Mouse (Mus musculus): Measurements from ENCODE around the gene Prr36. TPM values are rescaled to one million over a fixed set of nuclear protein-coding genes. Genes with fewer than 3 reads are reported as not detected.

The Prr36 gene
- polyA plus RNA-seq, 1 experiment from 2014 or later = 52.1 TPM

- no peak overlapping the region for H3K9ac ChIP-seq (replicated peaks)
- 41% methylated on average over 3 of the region's 3 CpGs for WGBS
Observed at GRCm38 (mm10) chr8:4189031-4189722, 28.1 kb downstream of the Prr36 start.

GRCm38 (mm10) chr8:4188605-4189004, 28.7 kb downstream of the Prr36 start:
- H3K4me1 ChIP-seq (replicated peaks) = peaks cover 24% of the 10 kb centered on the region
- no peak overlapping the region for H3K4me3 ChIP-seq (replicated peaks)
- ATAC-seq = no peak
- no peak overlapping the region for H3K9ac ChIP-seq (replicated peaks)
- no peak overlapping the region for H3K27ac ChIP-seq
- no peaks in the 10 kb centered on the region for H3K27me3 ChIP-seq
- no peaks in the 10 kb centered on the region for H3K9me3 ChIP-seq
- no peak overlapping the region for H3K4me2 ChIP-seq (replicated peaks)
- H3K36me3 ChIP-seq = peaks cover 80% of the 10 kb centered on the region

More at GRCm38 (mm10) chr8:4189031-4189722, 28.1 kb downstream of the Prr36 start:
- Histone ChIP-seq H3K36me3 (peaks cover 82% of the 10 kb centered on the region), H3K4me3 (replicated peaks) (no peak overlapping the region), H3K9me3 (no peaks in the 10 kb centered on the region), H3K27ac (no peak overlapping the region), H3K4me1 (replicated peaks) (peaks cover 26% of the 10 kb centered on the region), H3K27me3 (no peaks in the 10 kb centered on the region), H3K4me2 (replicated peaks) (no peak overlapping the region)
- ATAC-seq = no peak

GRCm38 (mm10) chr8:4186151-4186550, 31.1 kb downstream of the Prr36 start:
- no peaks in the 10 kb centered on the region for H3K27me3 ChIP-seq
- H3K4me3 ChIP-seq (replicated peaks) = no peak overlapping the region
- no peaks in the 10 kb centered on the region for H3K4me1 ChIP-seq (replicated peaks)
- H3K27ac ChIP-seq = no peak overlapping the region
- WGBS = 98% methylated on average over 2 of the region's 2 CpGs
- peaks cover 82% of the 10 kb centered on the region for H3K36me3 ChIP-seq
- no peaks in the 10 kb centered on the region for H3K9me3 ChIP-seq
- ATAC-seq = no peak
- no peak overlapping the region for H3K4me2 ChIP-seq (replicated peaks)
- no peak overlapping the region for H3K9ac ChIP-seq (replicated peaks)

GRCm38 (mm10) chr8:4183409-4183808, 33.9 kb downstream of the Prr36 start:
- ATAC-seq = no peak
- Histone ChIP-seq H3K36me3 (peaks cover 66% of the 10 kb centered on the region), H3K4me1 (replicated peaks) (no peaks in the 10 kb centered on the region), H3K4me3 (replicated peaks) (no peak overlapping the region), H3K9ac (replicated peaks) (no peak overlapping the region), H3K27ac (no peak overlapping the region), H3K27me3 (no peaks in the 10 kb centered on the region), H3K9me3 (no peaks in the 10 kb centered on the region), H3K4me2 (replicated peaks) (no peak overlapping the region)
- WGBS = 84% methylated on average over 8 of the region's 8 CpGs

- no peak for ATAC-seq
- no peak overlapping the region for H3K4me2 ChIP-seq (replicated peaks)
Observed at GRCm38 (mm10) chr8:4174018-4174417, 43.2 kb downstream of the Prr36 start.

GRCm38 (mm10) chr8:4172486-4172885, 44.8 kb downstream of the Prr36 start:
- Histone ChIP-seq H3K4me1 (replicated peaks) (peaks cover 32% of the 10 kb centered on the region), H3K9me3 (no peaks in the 10 kb centered on the region), H3K36me3 (peaks cover 36% of the 10 kb centered on the region), H3K4me3 (replicated peaks) (no peak overlapping the region), H3K27ac (no peak overlapping the region), H3K4me2 (replicated peaks) (no peak overlapping the region), H3K9ac (replicated peaks) (no peak overlapping the region), H3K27me3 (no peaks in the 10 kb centered on the region)
- 70% methylated on average over 3 of the region's 3 CpGs for WGBS
- no peak for ATAC-seq

More at GRCm38 (mm10) chr8:4174018-4174417, 43.2 kb downstream of the Prr36 start:
- WGBS = 83% methylated on average over 2 of the region's 2 CpGs
- H3K27me3 ChIP-seq = no peaks in the 10 kb centered on the region
- H3K27ac ChIP-seq = no peak overlapping the region
- no peak overlapping the region for H3K9ac ChIP-seq (replicated peaks)
- H3K4me1 ChIP-seq (replicated peaks) = peaks cover 16% of the 10 kb centered on the region
- H3K36me3 ChIP-seq = peaks cover 41% of the 10 kb centered on the region
- no peaks in the 10 kb centered on the region for H3K9me3 ChIP-seq
- no peak overlapping the region for H3K4me3 ChIP-seq (replicated peaks)

- ATAC-seq = no peak
- Histone ChIP-seq H3K4me3 (replicated peaks) (peak overlapping the region; percentile 91), H3K9ac (replicated peaks) (no peak overlapping the region)
Observed at GRCm38 (mm10) chr8:4167918-4168317, 49.3 kb downstream of the Prr36 start.

GRCm38 (mm10) chr8:4166881-4167525, 50.3 kb downstream of the Prr36 start:
- Histone ChIP-seq H3K4me2 (replicated peaks) (peak overlapping the region; percentile 69), H3K9me3 (no peaks in the 10 kb centered on the region), H3K36me3 (peaks cover 9% of the 10 kb centered on the region), H3K9ac (replicated peaks) (peak overlapping the region; percentile 97), H3K27ac (peak overlapping the region; percentile 73), H3K4me1 (replicated peaks) (peaks cover 42% of the 10 kb centered on the region), H3K4me3 (replicated peaks) (peak overlapping the region; percentile 91), H3K27me3 (no peaks in the 10 kb centered on the region)
- 10% methylated on average over 10 of the region's 10 CpGs for WGBS
- ATAC-seq = peak; percentile 7

More at GRCm38 (mm10) chr8:4167918-4168317, 49.3 kb downstream of the Prr36 start:
- H3K4me1 ChIP-seq (replicated peaks) = peaks cover 42% of the 10 kb centered on the region
- H3K36me3 ChIP-seq = peaks cover 14% of the 10 kb centered on the region
- 87% methylated on average over 1 of the region's 1 CpGs for WGBS
- H3K27me3 ChIP-seq = no peaks in the 10 kb centered on the region
- peak overlapping the region; percentile 69 for H3K4me2 ChIP-seq (replicated peaks)
- H3K27ac ChIP-seq = no peak overlapping the region
- no peaks in the 10 kb centered on the region for H3K9me3 ChIP-seq

GRCm38 (mm10) chr8:4165852-4166751, 51.2 kb downstream of the Prr36 start, which contains the start of gene Evi5l:
Evi5l (plus strand) TSS chr8:4166567.
- Histone ChIP-seq H3K4me1 (replicated peaks) (peaks cover 42% of the 10 kb centered on the region), H3K4me2 (replicated peaks) (peak within 1 kb of the TSS; percentile 69), H3K27me3 (no peaks in the 10 kb centered on the region), H3K27ac (peak within 1 kb of the TSS; percentile 84), H3K4me3 (replicated peaks) (peak within 1 kb of the TSS; percentile 91), H3K9ac (replicated peaks) (peak within 1 kb of the TSS; percentile 97), H3K9me3 (no peaks in the 10 kb centered on the region), H3K36me3 (peaks cover 3% of the 10 kb centered on the region)
- WGBS = under 1% methylated on average over 51 of the region's 51 CpGs
- peak; percentile 98 for ATAC-seq

- peak overlapping the region; percentile 56 for H3K4me2 ChIP-seq (replicated peaks)
- H3K4me3 ChIP-seq (replicated peaks) = peak overlapping the region; percentile 91
- H3K9ac ChIP-seq (replicated peaks) = peak overlapping the region; percentile 66
- H3K27me3 ChIP-seq = no peaks in the 10 kb centered on the region
- H3K36me3 ChIP-seq = peaks cover 2% of the 10 kb centered on the region; the same call in 1 of the 2 replicates
- WGBS = 10% methylated on average over 13 of the region's 13 CpGs
- peak overlapping the region; percentile 84 for H3K27ac ChIP-seq
- no peak for ATAC-seq
- H3K9me3 ChIP-seq = no peaks in the 10 kb centered on the region
- peaks cover 39% of the 10 kb centered on the region for H3K4me1 ChIP-seq (replicated peaks)
Observed at GRCm38 (mm10) chr8:4165176-4165851, 51.9 kb downstream of the Prr36 start.

- no peaks in the 10 kb centered on the region for H3K36me3 ChIP-seq
- H3K4me2 ChIP-seq (replicated peaks) = no peak overlapping the region
- H3K27ac ChIP-seq = no peak overlapping the region
- ATAC-seq = no peak
- H3K9me3 ChIP-seq = no peaks in the 10 kb centered on the region
- H3K4me3 ChIP-seq (replicated peaks) = no peak overlapping the region
- no peak overlapping the region for H3K9ac ChIP-seq (replicated peaks)
- 65% methylated on average over 4 of the region's 4 CpGs for WGBS
- peaks cover 13% of the 10 kb centered on the region for H3K4me1 ChIP-seq (replicated peaks)
- H3K27me3 ChIP-seq = no peaks in the 10 kb centered on the region
Observed at GRCm38 (mm10) chr8:4162786-4163185, 54.5 kb downstream of the Prr36 start.
